Mouse (Mus musculus): ENCODE data around the gene Ccdc30.

The Ccdc30 gene

GRCm38 (mm10) chr4:119417270-119417669 is 1.9 kb upstream of the Ccdc30 start:
- no peak for DNase-seq (ENCODE audit: low spot score)

GRCm38 (mm10) chr4:119412791-119413190 is 2.5 kb downstream of the Ccdc30 start:
- no peak for DNase-seq (ENCODE audit: low spot score)

- no peak for DNase-seq (ENCODE audit: low spot score)
These were observed 3.3 kb downstream of the Ccdc30 start for GRCm38 (mm10) chr4:119411877-119412650.

- no peak for DNase-seq (ENCODE audit: low spot score)
These were observed 11.9 kb downstream of the Ccdc30 start for GRCm38 (mm10) chr4:119403431-119403830.

- no peak for DNase-seq (ENCODE audit: low spot score)
These were observed 14.4 kb downstream of the Ccdc30 start for GRCm38 (mm10) chr4:119400896-119401295.

GRCm38 (mm10) chr4:119398751-119399150 is 16.6 kb downstream of the Ccdc30 start:
- DNase-seq (ENCODE audit: low spot score): no peak

- DNase-seq (ENCODE audit: low spot score): no peak
These were observed 25.0 kb downstream of the Ccdc30 start for GRCm38 (mm10) chr4:119390369-119390768.

GRCm38 (mm10) chr4:119389184-119389583 is 26.1 kb downstream of the Ccdc30 start:
- DNase-seq (ENCODE audit: low spot score): no peak

- no peak for DNase-seq (ENCODE audit: low spot score)
These were observed 33.7 kb downstream of the Ccdc30 start for GRCm38 (mm10) chr4:119381471-119382190.

- DNase-seq (ENCODE audit: low spot score): no peak
These were observed 45.9 kb downstream of the Ccdc30 start for GRCm38 (mm10) chr4:119369460-119369859.

- no peak for DNase-seq (ENCODE audit: low spot score)
These were observed 48.4 kb downstream of the Ccdc30 start for GRCm38 (mm10) chr4:119366758-119367526.

GRCm38 (mm10) chr4:119362231-119362630 is 53.1 kb downstream of the Ccdc30 start:
- DNase-seq (ENCODE audit: low spot score): no peak

GRCm38 (mm10) chr4:119359196-119359971 is 55.9 kb downstream of the Ccdc30 start:
- peak; percentile 5 for DNase-seq (ENCODE audit: low spot score)

- no peak for DNase-seq (ENCODE audit: low spot score)
These were observed 69.8 kb downstream of the Ccdc30 start for GRCm38 (mm10) chr4:119345508-119345907.

- DNase-seq (ENCODE audit: low spot score): peak; percentile 40
These were observed 76.4 kb downstream of the Ccdc30 start for GRCm38 (mm10) chr4:119338861-119339361.

- no peak for DNase-seq (ENCODE audit: low spot score)
These were observed 76.9 kb downstream of the Ccdc30 start for GRCm38 (mm10) chr4:119338422-119338821.

GRCm38 (mm10) chr4:119333487-119333886 is 81.8 kb downstream of the Ccdc30 start:
- DNase-seq (ENCODE audit: low spot score): no peak

GRCm38 (mm10) chr4:119320896-119321550 is 94.3 kb downstream of the Ccdc30 start:
- DNase-seq (ENCODE audit: low spot score): no peak

GRCm38 (mm10) chr4:119320131-119320830 is 95.0 kb downstream of the Ccdc30 start, which contains the start of gene Ppih:
Gene Ppih (minus strand): TSS chr4:119320546.
- DNase-seq (ENCODE audit: low spot score): peak; percentile 94

GRCm38 (mm10) chr4:119313756-119314155 is 101.6 kb downstream of the Ccdc30 start:
- DNase-seq (ENCODE audit: low spot score): no peak
